Mouse (Mus musculus) T-cell, adult 2 months (primary cell): ENCODE data around the gene Lrrc74b.
A peak's percentile ranks its signal among the peaks of the same experiment; 100 is the strongest.
"Not testable (repeated sequence)": the region's sequence is repeated elsewhere in the genome, so short reads cannot be mapped to it uniquely, and the experiment has no call there.

Experiments
- DNase-seq: peaks from one replicate; pipeline ENCODE4 v3.0.0; 2022; ENCODE audit warnings: low spot score

Lrrc74b gene

DNA sequence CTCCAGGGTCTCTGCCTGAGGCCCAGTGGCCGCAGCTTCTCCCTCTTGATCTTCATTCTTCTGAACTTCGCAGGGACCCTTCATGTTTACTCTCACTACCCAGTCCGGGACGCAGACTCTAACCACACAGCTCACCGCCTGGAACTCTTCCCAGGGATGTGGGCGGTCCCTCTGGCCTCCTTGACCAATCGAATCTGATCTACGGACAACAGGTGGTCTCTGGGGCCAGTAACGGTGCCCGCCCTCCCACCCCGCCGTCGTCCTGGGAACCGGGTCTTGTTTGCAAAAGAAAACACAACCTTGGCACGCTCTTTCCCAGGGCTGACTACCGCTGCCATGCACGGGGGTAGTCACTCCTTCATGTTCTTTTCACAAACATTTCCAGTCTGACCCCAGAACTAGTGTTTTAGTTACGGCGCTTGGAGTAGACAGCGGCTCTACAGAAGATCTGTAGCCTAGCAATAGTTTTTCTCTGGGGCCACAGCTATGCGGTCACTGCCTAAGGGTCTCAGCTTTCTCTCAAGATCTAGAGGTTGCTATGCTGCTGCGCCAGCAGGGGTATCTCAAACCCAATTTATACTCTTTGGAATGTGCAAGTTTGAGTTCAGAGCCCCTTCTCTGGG lies at the start of gene Lrrc74b:
Gene Lrrc74b, minus strand, starts transcription at position 120 of the 623 bp plus-strand sequence.
- DNase-seq: no peak

DNA sequence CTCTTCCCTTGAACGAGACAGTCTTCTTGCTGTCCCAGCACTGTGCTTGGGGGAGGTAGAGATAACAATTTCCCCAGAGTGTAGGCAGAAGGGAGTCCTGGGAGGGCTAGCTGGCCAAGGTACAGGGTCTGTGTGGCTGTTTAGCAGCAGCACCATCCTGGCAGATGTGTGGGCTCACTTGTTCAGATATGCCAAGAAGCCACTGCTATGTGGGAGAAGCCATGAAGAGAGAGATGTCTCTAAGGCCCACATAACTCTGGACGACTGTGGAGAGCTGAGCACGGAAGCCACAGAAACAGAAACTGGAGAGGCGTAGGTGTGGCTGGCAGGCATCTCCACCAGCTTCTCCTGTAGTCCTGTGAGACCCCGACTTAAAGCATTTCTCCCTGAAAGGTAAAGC lies 44.6 kb upstream of the Lrrc74b start:
- DNase-seq: no peak

DNA sequence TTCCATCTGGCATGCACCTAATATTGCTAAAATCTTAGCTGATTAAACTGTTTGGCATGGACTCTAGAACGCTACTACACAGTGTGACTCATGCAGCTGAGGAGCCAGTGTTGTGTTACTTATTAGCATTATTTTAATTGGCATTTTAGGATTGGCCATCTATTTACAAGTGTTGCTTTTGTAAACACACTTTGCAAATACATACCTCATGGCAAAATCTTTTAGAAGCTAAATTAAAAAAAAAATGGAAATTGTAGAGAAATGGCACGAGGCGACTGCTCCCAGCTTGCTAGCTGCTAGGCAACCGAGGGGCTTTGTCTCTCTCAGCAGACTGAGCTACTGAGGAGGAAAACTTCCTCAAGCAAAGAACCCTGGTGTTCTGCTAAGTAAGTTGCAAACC lies 43.9 kb upstream of the Lrrc74b start:
- DNase-seq: no peak

DNA sequence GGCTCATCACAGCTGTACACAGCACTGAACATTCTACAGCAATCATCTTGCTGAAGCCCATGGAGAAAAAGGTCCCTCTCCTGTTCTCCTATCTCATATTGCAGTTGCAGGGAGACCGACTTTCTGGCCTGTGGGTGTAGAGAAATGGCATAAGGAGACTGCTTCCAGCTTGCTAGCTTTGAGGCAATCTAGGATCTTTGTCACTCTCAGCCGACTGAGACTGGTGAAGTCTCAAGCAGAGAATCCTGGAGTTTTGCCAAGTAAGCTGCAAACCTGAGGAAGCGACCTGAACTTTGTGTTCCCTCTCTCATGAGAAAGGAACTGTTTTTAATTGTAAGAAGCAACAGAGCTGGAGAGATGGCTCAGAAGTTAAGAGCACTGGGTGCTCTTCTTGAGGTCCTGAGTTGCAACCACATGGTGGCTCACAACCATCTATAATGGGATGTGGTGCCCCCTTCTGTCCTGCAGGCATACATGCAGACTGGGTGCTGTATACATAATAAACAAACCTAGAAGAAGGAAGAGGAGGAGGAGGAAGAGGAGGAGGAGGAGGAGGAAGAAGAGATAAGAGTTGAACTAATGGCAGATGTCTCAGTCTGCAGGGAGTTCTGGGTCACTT lies 40.0 kb upstream of the Lrrc74b start:
- DNase-seq: no peak

DNA sequence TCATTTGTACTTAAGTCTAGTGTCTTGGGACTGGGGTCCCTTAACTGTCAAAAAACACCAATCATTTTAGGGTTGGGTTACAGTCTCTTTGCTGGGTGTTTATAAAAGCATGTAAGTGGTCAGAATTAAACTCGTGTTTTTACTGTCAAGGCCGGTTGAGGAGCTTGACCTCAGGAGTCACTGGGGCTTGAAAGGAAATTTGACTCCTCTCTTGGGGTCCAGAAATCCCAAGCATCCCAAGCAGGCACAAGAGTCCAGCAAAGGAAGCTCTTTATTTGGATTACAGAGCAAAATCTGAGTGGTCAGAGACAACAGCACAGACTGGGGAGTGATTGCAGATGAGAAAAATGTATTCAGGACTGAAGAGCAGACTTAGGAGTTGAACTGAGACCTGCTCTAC lies 29.7 kb upstream of the Lrrc74b start:
- no peak for DNase-seq

DNA sequence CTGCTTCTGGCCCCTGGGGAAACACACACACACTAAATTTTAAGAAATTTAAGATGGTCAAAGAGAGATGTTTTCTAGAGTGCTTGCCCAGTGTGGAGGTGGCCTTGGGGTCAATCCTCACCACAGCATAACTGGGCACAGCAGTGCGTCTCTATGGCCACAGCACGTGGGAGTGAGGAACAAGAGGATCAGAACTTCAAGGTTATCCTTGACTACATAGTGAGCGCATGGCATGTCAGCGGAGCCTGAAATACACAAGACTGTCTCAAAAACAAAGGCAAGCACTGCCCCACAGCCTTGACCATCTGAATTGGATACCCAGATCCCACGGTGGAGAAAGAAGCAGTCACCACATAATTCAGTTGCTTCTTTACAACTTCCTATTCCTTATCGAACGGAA lies 23.5 kb upstream of the Lrrc74b start:
- no peak for DNase-seq

DNA sequence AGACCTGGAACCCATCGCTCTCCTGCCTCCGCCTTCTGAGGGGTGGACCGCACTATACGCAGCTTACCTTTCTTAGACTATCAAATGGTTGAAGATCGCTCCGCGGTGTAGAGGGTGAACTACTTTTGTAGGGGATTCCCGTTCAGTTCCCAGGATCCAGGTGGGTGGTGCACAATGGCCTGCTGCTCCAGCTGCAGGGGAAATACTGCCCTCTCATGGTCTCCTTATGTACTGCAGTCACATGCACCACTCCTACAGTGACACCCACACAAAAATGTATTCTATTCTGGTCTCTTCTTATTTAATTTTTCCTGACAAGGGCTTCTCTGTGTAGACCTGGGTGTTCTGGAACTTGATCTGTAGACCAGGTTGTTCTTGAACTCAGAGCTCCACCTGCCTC lies 22.0 kb upstream of the Lrrc74b start, which contains the start of gene Slc7a4:
Gene Slc7a4, minus strand, starts transcription at position 151 of the 400 bp plus-strand sequence.
- no peak for DNase-seq

DNA sequence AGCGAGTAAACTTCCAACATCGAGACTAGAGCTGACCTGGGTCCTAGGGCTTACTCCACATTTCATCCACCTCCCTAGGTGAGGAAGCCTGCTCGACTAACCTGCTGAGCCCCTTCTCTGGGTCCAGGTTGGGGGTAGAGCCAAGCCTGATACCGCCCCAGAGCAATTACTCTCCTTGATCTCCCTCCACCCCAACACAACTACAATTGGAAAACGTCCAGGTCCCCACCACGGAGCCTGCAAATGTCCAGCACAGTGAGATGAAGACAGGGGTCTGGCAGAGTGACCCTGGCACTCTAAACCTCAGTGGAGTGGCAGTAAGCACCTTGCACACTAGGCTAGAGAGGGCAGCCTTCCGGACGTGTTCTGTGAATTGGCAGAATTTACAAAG lies 15.8 kb upstream of the Lrrc74b start:
- no peak for DNase-seq

DNA sequence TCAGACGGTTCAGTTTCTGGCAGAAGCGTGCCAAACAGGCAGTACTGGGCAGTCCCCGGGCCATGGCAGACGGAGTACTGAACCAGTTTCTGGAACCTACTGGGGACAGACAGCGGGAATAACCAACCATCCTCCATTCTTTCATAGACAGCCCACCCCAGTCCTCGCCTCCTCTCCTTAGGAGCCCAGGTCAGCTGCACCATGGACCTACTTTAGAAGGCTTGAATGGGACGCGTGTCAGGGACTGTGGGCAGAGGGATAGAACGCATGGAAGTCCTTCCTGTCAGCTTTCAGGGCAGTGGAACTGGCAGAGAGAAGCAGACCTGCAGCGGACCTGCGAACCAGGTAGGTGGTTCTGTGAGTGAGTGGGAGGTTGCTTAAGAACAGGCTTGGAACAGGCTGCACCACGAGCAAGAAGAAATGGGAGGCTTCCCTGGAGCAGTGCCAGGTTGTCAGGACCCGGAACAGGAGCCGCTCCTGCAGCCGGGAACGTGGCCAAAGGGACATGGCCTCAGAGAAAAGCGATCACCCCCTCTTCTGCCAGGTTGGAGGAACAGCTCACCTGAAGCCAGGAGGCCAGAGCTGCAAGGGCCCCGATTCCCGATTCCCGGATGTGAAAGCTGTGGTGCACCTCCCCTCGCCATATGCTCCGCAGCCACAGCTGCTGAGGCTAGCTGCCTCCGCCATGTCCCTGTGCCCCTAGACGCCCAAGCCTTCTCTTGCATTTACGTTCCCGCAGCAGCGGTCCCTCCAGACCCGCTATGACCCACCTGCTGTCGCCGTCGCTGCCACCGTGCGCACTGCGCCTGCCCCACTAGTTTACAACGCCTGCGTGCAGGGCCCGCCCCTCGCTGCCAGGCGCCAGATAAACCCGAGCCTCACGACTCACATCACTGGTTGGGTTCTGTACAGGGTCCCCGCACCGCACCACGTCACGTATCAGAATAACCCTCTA lies 15.1 kb upstream of the Lrrc74b start:
- DNase-seq: no peak

DNA sequence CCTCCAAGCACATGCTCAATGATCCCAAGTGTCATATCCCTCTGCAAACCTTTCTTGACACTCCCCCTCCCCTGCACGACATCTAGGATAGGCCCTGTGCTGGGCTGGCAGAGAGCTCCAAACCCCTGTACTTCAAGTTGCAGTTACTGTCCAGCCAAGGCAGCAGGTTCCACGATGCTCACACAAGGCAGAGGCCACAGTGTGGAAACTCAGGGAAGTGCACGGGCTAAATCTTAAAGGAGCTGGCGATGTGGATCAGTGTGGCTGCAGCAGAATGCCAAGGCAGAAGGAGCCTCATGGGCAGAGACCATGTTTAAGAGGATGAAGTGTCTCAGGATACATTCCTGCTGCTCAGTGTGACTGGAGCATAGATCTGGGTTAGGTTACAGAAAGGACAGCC lies 5.1 kb upstream of the Lrrc74b start:
- DNase-seq: no peak

DNA sequence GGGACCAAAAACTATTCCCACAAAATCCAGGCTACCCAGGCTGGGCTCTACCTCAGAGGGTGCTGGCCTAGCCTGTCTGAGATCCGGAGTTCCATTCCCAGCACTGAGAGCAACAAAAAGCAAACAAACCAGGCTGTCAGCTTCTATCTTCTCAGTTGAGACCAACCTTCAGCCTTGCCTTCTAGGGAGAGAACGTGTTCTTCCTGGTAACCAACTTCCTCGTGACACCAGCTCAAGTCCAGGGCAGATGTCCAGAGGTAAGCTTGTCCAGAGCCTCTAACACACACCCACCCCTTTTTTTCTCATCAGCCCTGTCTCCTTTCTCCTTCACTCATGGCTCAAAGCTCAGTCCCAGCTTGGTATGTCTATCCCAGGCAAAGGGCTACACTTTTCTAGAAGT lies 3.7 kb upstream of the Lrrc74b start:
- DNase-seq: no peak

DNA sequence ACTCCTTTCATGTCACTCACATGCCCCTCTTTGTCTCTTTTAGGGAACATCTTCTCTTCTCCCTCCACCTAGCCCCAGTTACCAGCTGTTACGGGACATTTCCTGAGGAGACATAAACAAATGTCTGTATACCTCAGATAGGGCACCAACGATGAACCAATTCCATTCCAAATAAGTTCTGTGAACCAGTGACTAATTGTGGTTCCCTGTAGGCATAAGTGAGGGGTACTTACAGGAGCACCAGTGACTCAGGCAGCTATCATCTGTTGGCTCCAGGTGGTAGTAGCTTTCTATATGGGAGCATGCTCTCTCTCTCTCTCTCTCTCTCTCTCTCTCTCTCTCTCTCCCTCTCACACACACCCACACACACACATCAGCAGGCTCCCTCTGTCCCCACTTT lies 3.2 kb upstream of the Lrrc74b start:
- DNase-seq: no peak

DNA sequence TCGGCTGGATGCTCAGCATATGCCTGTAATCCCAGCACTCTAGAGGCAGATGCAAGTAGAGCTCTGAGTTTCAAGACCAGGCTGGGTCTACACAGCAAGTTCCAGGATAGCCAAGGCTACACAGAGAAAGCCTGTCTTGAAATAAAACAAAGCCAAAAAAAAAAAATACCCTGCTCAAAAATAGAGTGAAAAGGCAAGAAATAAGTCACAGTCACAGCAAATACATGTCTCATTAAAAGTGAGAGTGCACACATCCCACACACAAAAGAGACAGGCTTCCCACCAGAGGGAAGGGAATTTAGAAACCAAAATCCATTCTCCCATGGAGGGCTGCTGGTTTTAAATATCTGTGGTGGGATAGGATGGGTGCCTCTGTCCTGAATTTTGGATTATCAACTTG lies 2.5 kb upstream of the Lrrc74b start:
- DNase-seq: no peak

DNA sequence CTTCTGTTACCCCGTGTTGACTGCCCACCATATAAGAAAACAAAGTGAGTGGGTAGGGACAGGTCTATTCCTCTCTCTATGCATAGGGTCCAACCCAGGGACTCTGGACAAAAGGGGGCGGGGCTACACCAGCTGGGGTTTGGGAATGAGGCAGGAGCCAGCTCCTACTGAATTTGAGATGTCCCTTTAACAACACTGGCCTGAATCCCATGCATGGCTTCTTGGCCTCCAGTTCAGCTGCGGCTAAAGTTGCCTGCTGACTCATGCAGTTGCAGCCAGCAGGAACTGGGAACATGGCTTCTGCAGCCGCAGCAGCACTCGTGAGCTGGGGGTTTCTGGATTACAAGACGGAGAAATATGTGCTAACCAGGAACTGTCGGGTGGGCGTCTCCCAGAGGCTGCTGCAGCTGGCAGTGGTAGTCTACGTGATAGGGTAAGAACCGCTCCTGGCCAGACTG lies 733 bp upstream of the Lrrc74b start, which contains the start of gene P2rx6:
Gene P2rx6, plus strand, starts transcription at position 135 of the 458 bp plus-strand sequence.
- no peak for DNase-seq

DNA sequence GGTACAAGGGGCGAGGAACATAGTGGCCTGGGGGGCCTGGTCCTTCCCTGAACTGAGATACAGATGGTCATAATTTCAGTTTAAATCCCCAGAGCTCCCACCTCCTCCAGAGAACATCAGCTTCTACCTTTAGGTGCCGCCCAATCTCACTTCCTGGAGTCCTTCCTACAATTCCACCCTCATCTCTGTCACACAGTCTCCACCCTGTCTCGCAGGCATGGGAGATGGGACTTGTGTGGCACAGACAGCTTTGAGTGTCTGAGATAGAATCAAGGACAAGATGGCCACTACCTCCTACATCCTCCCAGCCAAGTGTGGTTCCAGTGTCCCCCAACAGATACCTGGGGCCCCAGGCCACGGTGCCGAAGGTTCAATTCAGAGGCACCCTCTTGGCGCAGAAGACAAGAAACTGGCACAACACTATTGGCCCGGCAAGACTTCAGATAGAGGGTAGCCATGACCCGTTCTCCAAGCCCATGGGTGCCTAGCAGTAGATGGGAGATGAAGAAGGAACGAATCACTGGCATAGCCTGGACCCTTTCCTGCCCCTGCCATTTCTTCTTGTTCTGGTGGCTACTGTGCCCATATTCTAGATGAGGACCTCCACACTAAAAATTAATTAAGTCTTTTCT lies 1.5 kb downstream of the Lrrc74b start:
- DNase-seq: no peak

DNA sequence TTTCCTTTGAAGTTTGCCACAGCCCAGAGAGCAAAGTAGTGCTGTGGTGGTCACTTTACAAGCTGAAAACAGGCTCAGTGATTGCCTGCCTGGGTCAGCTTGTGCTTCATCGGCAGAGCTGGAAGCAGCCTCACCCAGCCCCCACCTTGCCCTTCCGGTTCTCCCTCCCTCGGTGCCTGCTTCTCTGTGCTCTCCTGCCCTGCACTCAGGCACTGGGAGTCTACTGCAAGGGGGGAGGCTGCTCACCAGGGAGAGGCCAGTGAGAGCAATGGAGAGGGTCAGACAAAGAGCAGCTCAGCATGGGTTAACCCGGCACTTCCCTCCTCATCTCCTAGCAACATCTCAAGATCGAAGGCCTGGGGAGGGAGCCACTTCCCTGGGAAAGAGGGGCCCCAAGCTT lies 2.2 kb downstream of the Lrrc74b start:
- no peak for DNase-seq

DNA sequence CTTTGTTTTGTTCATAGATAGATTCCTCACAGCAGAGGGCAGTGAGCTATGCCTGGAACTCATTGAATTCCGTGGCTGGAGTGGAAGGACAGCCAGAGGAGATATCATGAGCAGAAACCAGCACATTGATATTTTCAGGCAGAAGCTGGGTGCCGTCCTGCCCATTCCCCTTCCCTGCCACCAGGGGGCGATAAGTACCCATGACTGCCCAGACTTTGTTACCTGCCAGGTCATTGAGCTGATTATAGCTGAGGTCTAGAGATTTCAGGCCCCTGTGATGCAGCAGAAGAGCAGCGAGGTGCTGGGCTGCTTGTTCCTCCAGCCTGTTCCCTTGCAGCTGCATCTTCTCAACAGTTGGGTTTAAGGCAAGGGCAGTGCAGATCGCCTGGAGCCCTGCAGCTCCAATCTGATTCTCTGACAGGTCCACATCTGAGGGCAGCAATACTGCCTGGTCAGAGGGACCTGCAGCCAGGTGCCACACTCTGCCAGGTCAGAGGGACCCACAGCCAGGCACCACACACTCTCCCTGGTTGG lies 3.0 kb downstream of the Lrrc74b start:
- DNase-seq: peak; percentile 47

DNA sequence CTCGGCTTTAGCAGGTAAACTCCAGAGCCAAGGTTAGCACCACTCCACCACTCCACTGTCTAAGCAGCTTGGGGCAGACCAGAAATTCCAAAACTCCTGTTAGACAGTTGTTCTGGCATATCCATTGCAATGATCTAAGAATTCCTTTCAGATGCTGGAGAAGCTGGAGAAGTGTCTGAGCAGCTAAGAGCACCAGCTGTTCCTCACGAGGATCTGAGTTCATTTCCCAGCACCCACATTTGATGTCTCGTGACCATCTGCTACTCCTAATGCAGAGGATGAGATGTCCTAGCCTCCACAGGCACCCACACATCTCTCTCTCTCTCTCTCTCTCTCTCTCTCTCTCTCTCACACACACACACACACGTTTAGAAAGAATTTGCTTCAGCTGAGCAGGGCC lies 4.1 kb downstream of the Lrrc74b start:
- DNase-seq: no peak

DNA sequence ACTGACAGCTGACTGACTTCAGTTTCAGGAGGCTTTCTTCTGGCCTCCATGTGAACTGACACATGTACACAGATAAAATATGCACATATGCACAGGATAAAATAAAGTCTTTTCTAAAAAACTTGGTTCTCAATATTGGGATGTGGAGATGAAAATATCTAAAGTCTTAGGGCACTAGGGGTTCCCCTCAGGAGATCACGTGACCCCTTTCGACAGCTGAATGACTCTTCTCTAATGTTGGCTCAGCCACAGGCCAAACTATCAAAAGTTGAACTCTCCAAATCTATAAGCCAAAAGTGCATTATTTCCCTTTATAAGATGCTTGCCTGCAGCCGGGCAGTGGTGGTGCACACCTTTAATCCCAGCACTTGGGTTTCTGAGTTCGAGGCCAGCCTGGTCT lies 4.9 kb downstream of the Lrrc74b start:
- DNase-seq: no peak

DNA sequence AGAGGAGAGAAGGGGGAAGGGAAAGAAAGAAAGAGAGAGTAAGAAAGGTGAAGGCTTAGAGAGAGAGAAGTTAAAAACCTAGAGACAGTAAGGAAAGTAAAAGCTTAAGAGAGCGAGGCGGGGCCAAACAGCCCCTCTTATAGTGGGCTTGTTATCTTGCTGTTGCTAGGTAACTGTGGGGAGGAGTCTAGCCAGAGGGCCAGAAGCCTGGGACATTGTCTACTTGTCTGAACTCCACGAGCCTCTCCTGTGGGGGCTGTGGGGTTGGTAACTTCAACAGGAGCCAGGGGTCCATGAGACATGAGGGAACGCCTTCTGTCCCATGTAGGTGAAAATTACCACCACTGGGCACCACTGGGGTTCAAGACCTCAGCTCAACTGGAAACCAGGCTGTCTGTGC lies 6.3 kb downstream of the Lrrc74b start:
- DNase-seq: not testable (repeated sequence)

DNA sequence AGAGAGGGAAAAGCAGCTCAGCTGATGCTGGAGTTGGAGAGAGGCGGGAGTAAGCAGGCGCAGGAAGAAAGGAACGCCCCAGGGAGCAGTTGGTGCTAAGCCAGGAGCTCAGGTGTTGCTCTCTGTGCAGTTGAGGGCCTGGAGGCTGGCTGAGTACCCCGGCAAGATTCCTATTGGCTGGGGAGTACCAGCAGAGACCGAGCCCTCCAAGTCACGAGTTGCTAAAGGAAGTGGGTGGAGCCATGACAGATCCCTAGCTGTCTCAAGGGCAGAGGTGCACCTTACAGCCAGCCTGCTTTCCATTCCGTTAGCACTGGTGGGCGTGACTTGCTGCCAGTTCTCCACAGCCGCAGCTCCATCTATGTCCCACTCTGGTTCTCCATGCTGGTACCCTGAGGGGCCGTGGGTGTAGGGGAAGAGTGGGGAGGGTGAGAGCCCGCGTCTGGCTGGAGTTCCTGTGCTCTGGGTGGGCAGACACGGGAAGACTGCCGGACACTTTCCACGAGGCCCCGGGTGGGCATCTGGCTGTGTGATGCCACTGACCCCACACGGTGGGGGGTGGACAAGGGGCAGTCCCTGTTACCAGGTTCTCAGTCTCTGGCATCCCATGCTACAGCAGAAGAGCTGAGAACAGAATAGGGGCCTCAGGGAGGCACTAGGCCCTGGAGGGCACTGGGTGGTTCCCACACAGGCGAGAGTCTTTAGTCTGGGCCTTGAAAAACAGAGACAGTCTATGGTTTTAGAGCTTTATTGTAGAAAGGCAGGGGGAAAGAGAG lies 6.9 kb downstream of the Lrrc74b start:
- peak; percentile 78 for DNase-seq
